Mouse (Mus musculus): ENCODE results near the gene Ip6k2.

The Ip6k2 gene

DNA sequence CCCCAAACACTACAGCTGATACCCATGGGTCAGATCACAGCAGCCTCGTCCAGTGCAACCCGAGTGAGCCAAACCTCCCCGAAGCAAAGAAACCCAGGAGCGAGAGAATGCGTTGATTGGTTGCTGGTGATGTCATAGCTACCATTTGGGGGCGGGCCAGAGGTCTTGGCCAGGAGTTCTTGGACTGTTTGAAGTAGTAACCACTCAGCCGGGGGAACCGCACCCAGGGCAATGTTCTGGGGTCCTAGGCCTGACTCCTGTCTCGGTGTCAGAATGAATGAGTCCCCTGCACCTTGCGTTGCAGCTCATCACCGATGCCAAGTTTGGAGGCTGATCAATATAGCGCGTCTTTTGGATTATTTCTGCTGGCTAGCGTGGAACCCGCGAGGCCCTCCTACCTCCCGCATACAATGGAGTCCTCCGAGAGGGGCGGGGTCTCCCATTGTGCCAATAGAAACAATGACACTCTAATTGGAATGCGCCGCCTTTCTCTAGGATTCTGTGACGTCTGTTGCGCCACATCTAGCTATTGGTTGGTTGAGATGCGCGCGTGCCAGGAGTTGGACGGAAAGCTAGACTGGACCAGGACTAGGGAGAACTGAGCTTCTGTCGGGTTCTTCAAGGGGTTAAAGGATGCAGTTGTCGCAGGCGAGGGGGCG lies 41.3 kb downstream of the Ip6k2 start:
- DNase-seq: peak; percentile 84

DNA sequence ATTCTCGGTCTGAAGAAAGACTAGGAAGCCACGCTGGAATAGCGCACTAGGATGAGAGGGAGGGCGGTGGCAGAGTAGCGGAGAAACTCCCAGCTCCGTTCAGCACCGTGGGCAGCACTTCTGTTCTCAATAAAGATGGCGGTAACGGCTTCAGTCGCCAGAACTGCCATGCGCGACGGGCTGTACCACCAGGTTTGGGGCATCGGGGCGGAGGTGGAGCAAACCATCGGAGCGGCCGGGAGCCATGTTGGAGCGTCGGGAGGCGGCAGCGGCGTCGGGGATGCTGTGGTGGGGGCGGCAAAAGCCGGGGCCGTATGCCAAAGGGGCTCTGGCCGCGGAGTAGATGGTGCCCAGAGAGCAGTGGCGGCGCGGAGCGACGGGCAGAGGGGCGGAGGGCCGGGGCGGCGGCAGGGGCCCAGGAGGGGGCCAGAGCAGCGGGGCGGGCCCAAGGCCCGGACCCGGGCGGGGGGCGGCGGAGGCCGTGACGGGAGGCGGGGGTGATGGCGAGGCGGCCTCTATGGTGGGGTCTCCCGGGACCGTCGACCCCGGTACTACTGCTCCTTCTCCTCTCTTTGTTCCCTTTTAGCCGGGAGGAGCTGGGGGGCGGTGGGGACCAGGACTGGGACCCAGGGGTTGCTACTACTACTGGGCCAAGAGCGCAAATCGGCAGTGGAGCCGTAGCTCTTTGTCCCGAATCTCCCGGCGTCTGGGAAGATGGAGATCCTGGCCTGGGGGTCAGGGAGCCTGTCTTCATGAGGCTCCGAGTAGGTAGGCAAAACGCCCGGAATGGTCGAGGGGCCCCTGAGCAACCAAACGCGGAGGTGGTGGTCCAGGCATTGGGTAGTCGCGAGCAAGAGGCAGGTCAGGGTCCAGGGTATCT lies 42.5 kb downstream of the Ip6k2 start, which contains the start of gene Celsr3:
Gene Celsr3, plus strand, starts transcription at position 501 of the 880 bp plus-strand sequence.
- DNase-seq: peak; percentile 90

DNA sequence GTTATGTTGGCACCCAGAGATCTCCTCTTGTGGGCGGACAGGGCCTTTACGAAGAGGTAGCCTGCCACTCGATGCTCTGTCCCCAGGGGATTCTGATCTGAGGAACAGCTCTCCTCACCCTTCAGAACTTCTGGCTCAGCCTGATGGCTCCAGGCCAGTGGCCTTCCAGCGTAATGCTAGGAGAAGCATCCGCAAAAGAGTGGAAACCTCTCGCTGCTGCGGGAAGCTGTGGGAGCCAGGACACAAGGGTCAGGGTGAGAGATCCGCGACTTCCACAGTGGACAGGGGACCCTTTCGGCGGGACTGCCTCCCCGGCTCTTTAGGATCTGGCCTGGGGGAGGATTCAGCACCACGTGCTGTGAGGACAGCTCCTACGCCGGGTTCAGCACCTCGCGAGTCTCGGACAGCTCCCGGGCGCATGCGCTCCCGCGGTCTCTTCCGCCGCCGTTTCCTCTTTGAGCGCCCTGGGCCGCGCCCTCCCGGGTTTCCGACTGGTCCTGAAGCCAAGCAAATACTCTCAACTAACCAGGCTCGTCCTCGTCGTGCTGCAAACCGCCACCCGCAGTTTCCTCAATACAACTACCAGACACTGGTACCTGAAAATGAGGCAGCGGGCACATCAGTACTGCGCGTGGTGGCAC lies 43.2 kb downstream of the Ip6k2 start:
- peak; percentile 68 for DNase-seq

DNA sequence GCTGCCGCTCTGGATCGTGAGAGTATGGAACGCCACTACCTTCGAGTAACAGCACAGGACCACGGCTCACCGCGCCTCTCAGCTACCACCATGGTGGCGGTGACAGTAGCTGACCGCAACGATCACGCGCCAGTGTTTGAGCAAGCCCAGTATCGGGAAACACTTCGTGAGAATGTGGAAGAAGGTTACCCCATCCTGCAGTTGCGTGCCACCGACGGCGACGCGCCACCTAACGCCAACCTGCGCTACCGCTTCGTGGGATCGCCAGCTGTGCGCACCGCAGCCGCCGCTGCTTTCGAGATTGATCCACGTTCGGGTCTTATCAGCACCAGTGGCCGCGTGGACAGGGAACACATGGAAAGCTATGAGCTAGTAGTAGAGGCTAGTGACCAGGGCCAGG lies 43.9 kb downstream of the Ip6k2 start:
- no peak for DNase-seq

DNA sequence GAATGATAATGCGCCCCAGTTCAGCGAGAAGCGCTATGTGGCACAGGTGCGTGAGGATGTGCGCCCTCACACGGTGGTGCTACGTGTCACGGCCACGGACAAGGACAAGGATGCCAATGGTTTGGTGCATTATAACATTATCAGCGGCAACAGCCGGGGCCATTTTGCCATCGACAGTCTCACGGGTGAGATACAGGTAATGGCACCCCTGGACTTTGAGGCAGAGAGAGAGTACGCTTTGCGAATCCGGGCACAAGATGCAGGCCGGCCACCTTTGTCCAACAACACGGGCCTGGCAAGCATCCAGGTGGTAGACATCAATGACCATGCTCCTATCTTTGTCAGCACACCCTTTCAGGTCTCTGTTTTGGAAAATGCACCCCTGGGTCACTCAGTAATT lies 44.3 kb downstream of the Ip6k2 start:
- no peak for DNase-seq

DNA sequence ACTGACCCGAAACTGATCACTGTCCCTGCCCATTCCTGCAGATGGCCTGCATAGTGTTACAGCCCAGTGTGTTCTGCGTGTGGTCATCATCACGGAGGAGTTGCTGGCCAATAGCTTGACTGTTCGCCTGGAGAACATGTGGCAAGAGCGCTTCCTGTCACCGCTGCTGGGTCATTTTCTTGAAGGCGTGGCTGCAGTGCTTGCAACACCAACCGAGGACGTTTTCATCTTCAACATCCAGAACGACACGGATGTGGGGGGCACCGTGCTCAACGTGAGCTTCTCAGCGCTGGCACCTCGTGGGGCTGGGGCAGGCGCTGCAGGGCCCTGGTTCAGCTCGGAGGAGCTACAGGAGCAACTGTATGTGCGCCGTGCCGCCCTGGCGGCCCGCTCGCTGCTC lies 48.0 kb downstream of the Ip6k2 start:
- DNase-seq: no peak

DNA sequence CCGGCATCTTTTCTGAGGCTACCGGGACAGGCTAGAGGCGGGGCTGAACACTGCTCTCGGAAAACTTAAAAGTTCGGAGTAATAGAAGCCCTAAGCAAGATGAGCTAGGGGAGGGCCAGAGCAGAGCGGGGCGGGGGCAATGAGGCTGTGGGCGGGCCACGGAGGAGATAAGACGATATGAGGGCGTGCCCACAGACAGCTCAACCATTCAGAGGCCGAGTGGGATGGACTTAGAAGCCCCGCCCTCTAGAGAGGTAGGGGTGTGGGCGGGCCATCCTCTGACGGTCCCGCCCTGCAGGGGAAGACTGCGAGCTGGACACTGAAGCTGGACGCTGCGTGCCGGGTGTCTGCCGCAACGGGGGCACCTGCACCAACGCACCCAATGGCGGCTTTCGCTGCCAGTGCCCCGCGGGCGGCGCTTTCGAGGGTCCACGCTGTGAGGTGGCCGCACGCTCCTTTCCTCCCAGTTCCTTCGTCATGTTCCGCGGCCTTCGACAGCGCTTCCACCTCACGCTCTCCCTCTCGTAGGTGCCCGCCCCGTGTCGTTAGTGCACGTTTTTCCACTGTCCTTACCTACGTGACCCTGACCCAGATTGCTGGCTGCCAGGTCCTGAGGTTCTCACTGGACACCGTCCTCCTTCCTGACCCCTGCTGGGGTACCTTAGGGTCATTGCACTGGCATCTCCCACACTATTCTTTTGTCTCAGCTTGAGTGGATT lies 49.0 kb downstream of the Ip6k2 start:
- peak; percentile 73 for DNase-seq

DNA sequence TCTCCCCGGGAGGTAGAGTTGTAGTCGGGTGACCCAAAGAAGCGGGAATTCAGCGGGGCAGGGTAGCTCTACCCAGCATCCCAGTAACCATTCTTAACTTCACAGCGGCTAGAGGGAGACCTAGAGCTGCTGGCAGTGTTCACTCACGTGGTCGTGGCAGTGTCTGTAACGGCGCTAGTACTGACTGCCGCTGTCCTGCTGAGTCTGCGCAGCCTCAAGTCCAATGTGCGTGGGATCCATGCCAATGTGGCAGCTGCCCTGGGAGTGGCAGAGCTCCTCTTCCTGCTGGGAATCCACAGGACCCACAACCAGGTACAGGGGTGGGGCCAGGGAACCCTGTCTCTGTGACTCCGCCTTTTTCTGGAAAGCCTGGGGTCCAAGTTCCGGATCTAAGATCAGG lies 59.4 kb downstream of the Ip6k2 start:
- DNase-seq: peak; percentile 73

DNA sequence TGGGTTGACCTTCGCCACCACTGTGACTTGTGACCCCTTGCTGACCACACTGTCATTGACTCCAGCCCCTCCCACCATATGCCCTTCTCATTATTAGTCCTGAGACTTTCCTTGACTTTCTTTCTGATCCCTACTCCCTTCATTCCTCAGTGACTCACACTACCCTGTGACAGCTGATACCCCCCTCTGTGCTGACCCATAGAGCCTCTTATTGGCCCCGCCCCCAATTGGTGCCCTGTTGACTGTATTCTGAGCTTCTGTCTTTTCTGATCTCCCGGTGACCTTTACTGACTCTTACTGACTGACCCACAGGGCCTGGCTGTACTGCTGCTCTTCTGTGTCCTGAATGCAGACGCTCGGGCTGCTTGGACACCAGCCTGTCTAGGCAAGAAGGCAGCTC lies 61.8 kb downstream of the Ip6k2 start:
- no peak for DNase-seq

DNA sequence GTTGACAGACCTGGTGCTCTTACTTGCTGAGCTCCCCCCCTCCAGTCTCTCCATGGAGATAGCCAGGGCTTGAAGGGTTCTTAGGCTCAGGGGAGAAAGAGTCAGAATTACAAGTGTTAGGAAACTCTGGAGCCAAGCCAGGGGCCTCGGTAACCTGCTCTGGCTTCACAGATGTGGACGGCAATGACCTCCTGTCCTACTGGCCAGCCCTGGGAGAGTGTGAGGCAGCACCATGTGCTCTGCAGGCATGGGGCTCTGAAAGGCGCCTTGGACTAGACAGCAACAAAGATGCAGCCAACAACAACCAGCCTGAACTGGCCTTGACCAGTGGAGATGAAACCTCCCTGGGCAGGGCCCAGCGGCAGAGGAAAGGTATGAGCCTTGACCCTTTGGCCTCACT lies 63.8 kb downstream of the Ip6k2 start:
- no peak for DNase-seq

DNA sequence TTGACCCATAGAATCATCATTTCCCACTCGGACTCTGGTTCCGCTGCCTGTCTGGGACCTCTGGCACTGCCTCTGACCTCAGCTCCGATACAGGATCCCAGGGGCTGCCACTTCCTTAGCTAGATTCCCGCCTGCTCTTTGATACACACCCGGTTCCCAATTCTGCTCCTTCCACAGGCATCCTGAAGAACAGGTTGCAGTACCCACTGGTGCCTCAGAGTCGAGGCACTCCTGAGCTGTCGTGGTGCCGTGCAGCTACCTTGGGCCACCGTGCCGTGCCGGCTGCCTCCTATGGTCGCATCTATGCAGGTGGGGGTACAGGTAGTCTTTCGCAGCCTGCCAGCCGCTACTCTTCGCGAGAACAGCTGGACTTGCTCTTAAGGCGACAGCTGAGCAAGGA lies 64.8 kb downstream of the Ip6k2 start:
- DNase-seq: no peak

DNA sequence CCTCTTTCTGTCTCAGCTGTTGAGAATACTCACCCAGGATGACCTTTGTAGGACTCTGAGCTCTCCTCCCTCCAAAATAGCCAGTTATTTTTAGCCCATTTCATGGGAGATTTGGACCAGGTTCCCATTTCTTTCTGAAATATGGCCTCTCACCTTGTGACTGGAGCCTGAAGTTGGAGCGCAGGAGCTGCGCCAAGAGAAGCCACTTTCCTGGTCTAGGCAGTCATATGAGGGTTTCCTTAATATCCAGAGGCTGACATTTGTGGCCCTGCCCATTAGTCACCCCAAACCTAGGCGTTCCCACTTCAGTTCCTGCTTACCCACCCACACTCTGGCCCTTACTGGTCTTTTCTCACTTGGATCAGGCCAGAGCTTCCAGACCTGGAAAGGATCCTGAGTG lies 69.4 kb downstream of the Ip6k2 start, which contains the start of gene Slc26a6:
Gene Slc26a6, plus strand, starts transcription at position 308 of the 400 bp plus-strand sequence.
- DNase-seq: no peak

DNA sequence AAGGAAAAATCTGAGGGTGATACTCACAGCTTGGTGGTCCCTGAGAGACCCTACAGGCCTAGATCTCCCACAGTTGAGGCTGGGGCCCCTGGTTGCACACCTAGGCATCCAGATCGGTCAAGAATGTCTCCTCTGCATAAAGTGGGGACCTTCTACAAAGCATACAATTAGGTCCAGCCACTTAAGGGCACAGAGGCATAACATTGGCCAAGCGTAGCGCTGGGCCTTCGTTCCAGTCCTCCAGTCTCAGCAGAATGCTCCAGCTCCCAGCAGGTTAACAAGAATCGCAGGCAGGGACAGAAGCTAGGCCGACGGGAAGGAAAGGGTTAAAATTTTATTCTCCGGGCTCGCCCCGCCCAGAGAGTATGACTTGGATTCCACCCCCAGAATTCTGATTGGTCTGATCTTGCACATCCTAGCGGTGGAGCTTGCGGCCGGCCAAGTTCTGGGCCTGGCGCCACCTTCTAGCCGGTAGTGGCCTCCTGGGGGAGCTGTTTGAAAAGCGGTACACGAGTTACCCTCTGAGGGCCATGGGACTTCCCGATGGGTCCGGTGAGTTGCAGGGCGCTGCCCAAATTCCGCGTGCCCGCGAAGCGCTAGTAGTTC lies 70.1 kb downstream of the Ip6k2 start:
- DNase-seq: peak; percentile 86

DNA sequence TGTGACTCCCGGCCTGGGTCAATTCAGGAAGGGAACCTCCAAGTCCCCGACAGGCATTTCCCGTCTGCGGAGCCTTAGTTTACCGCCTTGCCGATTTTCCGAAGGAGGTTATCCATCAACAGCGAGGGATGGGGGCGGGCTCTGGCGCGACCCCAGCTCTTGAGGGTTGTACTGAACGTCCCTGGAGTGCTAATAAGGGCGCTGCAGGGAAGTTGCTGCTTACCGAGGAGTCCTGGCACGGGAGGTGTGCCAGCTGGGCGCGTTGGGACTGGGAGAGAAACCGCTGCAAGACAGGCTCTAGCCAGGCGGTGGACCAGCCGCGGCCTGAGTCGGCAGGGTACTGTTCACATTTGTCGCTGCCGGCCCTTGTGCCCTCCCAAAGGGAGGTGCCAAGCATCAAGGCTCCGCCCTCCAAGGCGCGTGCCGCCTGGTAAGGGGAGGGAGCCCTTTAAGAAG lies 70.7 kb downstream of the Ip6k2 start:
- DNase-seq: peak; percentile 86

DNA sequence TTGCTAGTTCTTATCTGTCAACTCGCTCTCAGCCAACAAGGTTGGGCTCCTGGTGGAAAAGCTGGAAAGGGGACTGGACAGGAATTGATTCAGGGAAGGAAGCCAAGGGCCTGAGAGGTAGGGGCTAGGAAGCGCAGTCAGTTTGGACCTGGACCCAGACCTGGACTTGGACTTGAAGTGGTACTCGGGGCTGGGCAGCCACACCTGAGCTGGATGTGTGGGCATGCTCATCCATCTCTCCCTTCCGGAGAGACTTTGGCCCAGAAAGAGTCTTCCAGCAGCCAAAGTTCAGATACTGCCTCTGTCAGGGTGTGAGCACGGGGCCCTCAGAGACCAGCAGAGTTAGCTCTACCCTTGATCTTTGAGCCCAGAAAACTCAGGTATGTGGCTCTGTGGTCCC lies 71.7 kb downstream of the Ip6k2 start:
- DNase-seq: no peak

Measured in right cerebral cortex, postnatal 14 days (tissue).